Mouse (Mus musculus) erythroblast, embryonic 14.5 days (primary cell): Measurements from ENCODE around the gene Rimklb. TPM values are rescaled to one million over a fixed set of nuclear protein-coding genes. Genes with fewer than 3 reads are reported as not detected.

Experiments used
- H3K27me3 ChIP-seq: 2 replicates; pipeline ENCODE4 v1.6.1; 2012; ENCODE audit warnings: inconsistent platforms; ENCODE audit not compliant: control insufficient read depth
- H3K36me3 ChIP-seq: 2 replicates; pipeline ENCODE4 v1.6.1; 2012; ENCODE audit warnings: mild to moderate bottlenecking, inconsistent platforms; ENCODE audit not compliant: control insufficient read depth
- H3K4me1 ChIP-seq: 2 replicates; pipeline ENCODE4 v1.6.1; 2012; ENCODE audit warnings: inconsistent platforms; ENCODE audit not compliant: control insufficient read depth
- H3K4me3 ChIP-seq: replicated peaks from 2 replicates; pipeline ENCODE3; 2012; ENCODE audit warnings: moderate library complexity, mild to moderate bottlenecking, inconsistent platforms
- H3K9me3 ChIP-seq: 2 replicates; pipeline ENCODE4 v1.6.1; 2012; ENCODE audit warnings: low read length, inconsistent platforms, mixed read lengths; ENCODE audit not compliant: control insufficient read depth
- GATA1 ChIP-seq: IDR thresholded peaks from 2 replicates; pipeline ENCODE4 v1.6.1; 2012; ENCODE audit warnings: low read length, inconsistent platforms, mixed read lengths
- TAL1 ChIP-seq: IDR thresholded peaks from 3 replicates; pipeline ENCODE4 v1.6.1; 2012; ENCODE audit warnings: low read length, inconsistent platforms, mixed read lengths
- polyA plus RNA-seq: library from polyadenylated mRNA; stranded (reverse); fragments of >175 nt; gene quantifications from 2 replicates; pipeline ENCODE4 v1.2.3, GENCODE M21; 2012

The Rimklb gene
- polyA plus RNA-seq, 1 experiment = not detected

GRCm38 (mm10) chr6:122466092-122466713, 32.4 kb downstream of the Rimklb start:
- no peaks in the 10 kb centered on the region for H3K36me3 ChIP-seq
- peaks cover 9% of the 10 kb centered on the region for H3K4me1 ChIP-seq
- H3K9me3 ChIP-seq = no peaks in the 10 kb centered on the region
- no peak overlapping the region for H3K4me3 ChIP-seq
- H3K27me3 ChIP-seq = no peaks in the 10 kb centered on the region
- no peak for TF ChIP-seq TAL1
- no peak for TF ChIP-seq GATA1

- Histone ChIP-seq H3K36me3 (no peaks in the 10 kb centered on the region), H3K9me3 (no peaks in the 10 kb centered on the region), H3K4me1 (no peaks in the 10 kb centered on the region), H3K4me3 (no peak overlapping the region), H3K27me3 (no peaks in the 10 kb centered on the region)
- TF ChIP-seq TAL1 (no peak), GATA1 (no peak)
Measured at GRCm38 (mm10) chr6:122458946-122459693, 39.4 kb downstream of the Rimklb start.

GRCm38 (mm10) chr6:122447848-122448247, 50.7 kb downstream of the Rimklb start:
- H3K9me3 ChIP-seq = no peaks in the 10 kb centered on the region
- no peaks in the 10 kb centered on the region for H3K27me3 ChIP-seq
- no peaks in the 10 kb centered on the region for H3K36me3 ChIP-seq
- H3K4me3 ChIP-seq = no peak overlapping the region
- TF ChIP-seq TAL1 = no peak
- TF ChIP-seq GATA1 = no peak
- no peaks in the 10 kb centered on the region for H3K4me1 ChIP-seq

- Histone ChIP-seq H3K36me3 (no peaks in the 10 kb centered on the region), H3K9me3 (no peaks in the 10 kb centered on the region), H3K4me1 (no peaks in the 10 kb centered on the region), H3K4me3 (no peak overlapping the region), H3K27me3 (no peaks in the 10 kb centered on the region)
- TF ChIP-seq TAL1 (no peak), GATA1 (no peak)
Measured at GRCm38 (mm10) chr6:122445215-122445614, 53.3 kb downstream of the Rimklb start.

GRCm38 (mm10) chr6:122440632-122441226, 57.8 kb downstream of the Rimklb start:
- H3K4me3 ChIP-seq = no peak overlapping the region
- H3K9me3 ChIP-seq = no peaks in the 10 kb centered on the region
- TF ChIP-seq TAL1 (no peak), GATA1 (no peak)
- H3K27me3 ChIP-seq = no peaks in the 10 kb centered on the region
- H3K36me3 ChIP-seq = no peaks in the 10 kb centered on the region
- H3K4me1 ChIP-seq = no peaks in the 10 kb centered on the region

- H3K4me3 ChIP-seq = no peak overlapping the region
- no peaks in the 10 kb centered on the region for H3K9me3 ChIP-seq
- no peak for TF ChIP-seq TAL1
- no peak for TF ChIP-seq GATA1
- H3K27me3 ChIP-seq = no peaks in the 10 kb centered on the region
- no peaks in the 10 kb centered on the region for H3K36me3 ChIP-seq
- H3K4me1 ChIP-seq = no peaks in the 10 kb centered on the region
Measured at GRCm38 (mm10) chr6:122439249-122439648, 59.3 kb downstream of the Rimklb start.

GRCm38 (mm10) chr6:122435270-122435669, 63.3 kb downstream of the Rimklb start:
- Histone ChIP-seq H3K9me3 (no peaks in the 10 kb centered on the region), H3K4me1 (no peaks in the 10 kb centered on the region), H3K27me3 (no peaks in the 10 kb centered on the region), H3K4me3 (no peak overlapping the region), H3K36me3 (no peaks in the 10 kb centered on the region)
- TF ChIP-seq GATA1 (no peak), TAL1 (no peak)

GRCm38 (mm10) chr6:122427456-122427855, 71.1 kb downstream of the Rimklb start:
- TF ChIP-seq TAL1 (no peak), GATA1 (no peak)

GRCm38 (mm10) chr6:122417015-122417414, 81.5 kb downstream of the Rimklb start:
- H3K9me3 ChIP-seq = no peaks in the 10 kb centered on the region
- H3K27me3 ChIP-seq = no peaks in the 10 kb centered on the region
- H3K4me1 ChIP-seq = peaks cover 8% of the 10 kb centered on the region
- TF ChIP-seq GATA1 (no peak), TAL1 (no peak)
- H3K4me3 ChIP-seq = no peak overlapping the region
- no peaks in the 10 kb centered on the region for H3K36me3 ChIP-seq

More at GRCm38 (mm10) chr6:122427456-122427855, 71.1 kb downstream of the Rimklb start:
- no peaks in the 10 kb centered on the region for H3K36me3 ChIP-seq
- no peaks in the 10 kb centered on the region for H3K4me1 ChIP-seq
- no peak overlapping the region for H3K4me3 ChIP-seq
- H3K27me3 ChIP-seq = no peaks in the 10 kb centered on the region
- H3K9me3 ChIP-seq = peaks cover 2% of the 10 kb centered on the region; the same call in 1 of the 2 replicates
